In the genomic region with DNA sequence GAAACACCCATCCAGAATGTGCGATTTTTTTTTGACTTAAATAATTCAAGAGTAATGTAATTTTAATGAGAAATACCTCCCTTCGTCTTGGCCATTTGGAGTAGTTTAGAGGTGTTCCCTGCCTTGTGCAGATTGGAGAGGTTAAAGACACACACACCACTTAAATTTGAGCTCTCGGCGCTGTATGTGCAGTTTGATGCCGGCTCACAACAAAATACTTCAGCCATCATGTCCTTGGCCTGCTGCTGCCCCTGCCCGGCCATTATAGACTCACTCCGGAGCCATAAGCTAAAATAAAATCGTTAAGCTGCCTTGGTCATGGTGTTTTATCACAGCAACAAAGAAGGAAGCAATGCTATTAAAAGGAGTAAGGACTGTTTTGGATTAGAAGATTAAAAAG, we compare ENCODE assay signal across 9 mouse cellular contexts. TPM values are rescaled to one million over a fixed set of nuclear protein-coding genes. Genes with fewer than 3 reads are reported as not detected.
DNase-seq lines count a peak whose midpoint lies in the region; ATAC-seq and TF ChIP-seq lines count a peak whose summit lies in the region.
"Had no signal": no experiment of that assay in that cellular context is flagged by ENCODE, and none has a peak within 500 bp of the region (broad histone marks: within the 10 kb centered on the region; RNA-seq: fewer than 3 reads in every experiment).

No protein-coding gene starts in this region.

- peaks cover 46% of the 10 kb centered on the region for H3K79me2 ChIP-seq in myocyte (ENCODE audit: control insufficient read depth, insufficient read depth)

- TF ChIP-seq POLR2A in myocyte (IDR thresholded peaks at IDR 0.05; ENCODE audit: insufficient read length, low read depth), result no peak

- peak overlapping the region; percentile 85 for H3K4me2 ChIP-seq in hindbrain, embryonic 16.5 days (ENCODE audit: low read length)
- H3K4me2 ChIP-seq in myocyte (ENCODE audit: low read depth), result peak overlapping the region; percentile 92

- 50% methylated on average over 8 of the region's 8 CpGs for WGBS in hindbrain, embryonic 16.5 days

- H3K4me1 ChIP-seq in hindbrain, embryonic 16.5 days (ENCODE audit: control insufficient read depth, insufficient read depth, low read depth, low read length), result peaks cover 14% of the 10 kb centered on the region

- peak overlapping the region; percentile 85 for H3K4me3 ChIP-seq in left cerebral cortex, adult 2 months
- peak overlapping the region; percentile 100 for H3K4me3 ChIP-seq in hindbrain, embryonic 16.5 days (ENCODE audit: low read length)
- peak overlapping the region; percentile 51 for H3K4me3 ChIP-seq in myocyte

- no peak for ATAC-seq in hindbrain, embryonic 16.5 days

- intact Hi-C loops in left cerebral cortex, adult 2 months (cut with DNase I), result loop anchor here (5.0 kb wide), 1 partner anchor 256 kb away; no protein-coding TSS in a partner anchor
- intact Hi-C loops in left cerebral cortex, postnatal 25 days (cut with DNase I), result no loop called here

- peaks cover 12% of the 10 kb centered on the region for H3K36me3 ChIP-seq in hindbrain, embryonic 16.5 days (ENCODE audit: control insufficient read depth, insufficient read depth, low read length)
- peaks cover 27% of the 10 kb centered on the region for H3K36me3 ChIP-seq in myocyte (ENCODE audit: control insufficient read depth, insufficient read depth)

- peak overlapping the region; percentile 87 for H3K27ac ChIP-seq in left cerebral cortex, adult 2 months
- no peak overlapping the region; the same call in 1 of the 2 replicates for H3K27ac ChIP-seq in hindbrain, embryonic 16.5 days (ENCODE audit: low read depth, low read length)

- H3K9me3 ChIP-seq in hindbrain, embryonic 16.5 days (ENCODE audit: control insufficient read depth, low read length), result no peaks in the 10 kb centered on the region

- TF ChIP-seq CTCF in left cerebral cortex, adult 2 months (IDR thresholded peaks at IDR 0.05), result no peak

- no peaks in the 10 kb centered on the region for H3K27me3 ChIP-seq in hindbrain, embryonic 16.5 days (replicated peaks; ENCODE audit: control insufficient read depth, insufficient read depth, low read length)
- no peaks in the 10 kb centered on the region for H3K27me3 ChIP-seq in myocyte (ENCODE audit: control insufficient read depth, insufficient read depth, insufficient read length)

- H3ac ChIP-seq in myocyte (ENCODE audit: control insufficient read depth, insufficient read length), result peak overlapping the region; percentile 83

- peak overlapping the region; percentile 83 for H3K9ac ChIP-seq in hindbrain, embryonic 16.5 days (ENCODE audit: low read depth, low read length)

- DNase-seq in left cerebral cortex, adult 2 months (ENCODE audit: extremely low spot score in 1 of 2, low spot score in 2 of 2), result no peak
- no peak for DNase-seq in left cerebral cortex, postnatal 25 days (ENCODE audit: low spot score in 2 of 2)
- DNase-seq in c-Kit-positive CD71-positive TER-119-positive erythroid progenitor cells, embryonic 14.5 days (ENCODE audit: low spot score), result peak; percentile 33
- DNase-seq in layer of hippocampus, adult 9-10 months (ENCODE audit: low spot score), result no peak
- DNase-seq in kidney, postnatal 4 days, result no peak
- no peak for DNase-seq in left cerebral cortex, adult 11 months (ENCODE audit: low spot score)

TF ChIP-seq in myocyte, 11 proteins besides CTCF, POLR2A, EP300 and RAD21:
- TF ChIP-seq E2F4 (IDR thresholded peaks at IDR 0.05; ENCODE audit: insufficient read depth) (no peak), TCF3 (IDR thresholded peaks at IDR 0.05; ENCODE audit: insufficient read length, low read depth) (no peak), MYOG (IDR thresholded peaks at IDR 0.05; ENCODE audit: control insufficient read depth in 1 of 3, insufficient read depth in 1 of 3, insufficient read length in 2 of 3, low read depth in 2 of 3) (no peak), USF1 (IDR thresholded peaks at IDR 0.05; ENCODE audit: low read depth) (no peak), POLR2AphosphoS2 (IDR thresholded peaks at IDR 0.05; ENCODE audit: insufficient read length, low read depth) (no peak), MAX (IDR thresholded peaks at IDR 0.05; ENCODE audit: low read depth) (no peak)

RNA-seq across cellular contexts. Expression of gene Smndc1, which starts 1.0 kb away (rescaled TPM):
- 10 to 100 TPM; 35.1 to 35.8 TPM for total RNA-seq in left cerebral cortex, adult 2 months (2021)
- 10 to 100 TPM; 36.6 to 37.6 TPM for total RNA-seq in left cerebral cortex, postnatal 25 days (2021)
- 26.9 and 29.8 TPM in 2 replicates for polyA plus RNA-seq in hindbrain, embryonic 16.5 days (2015; fragmentation: Nextera tagmentation; extraction: Ambion mirVana)
- polyA plus RNA-seq in myocyte (2012; fragmentation: generic; extraction: Trizol), result 30.8 TPM

RNA-seq across cellular contexts. Expression of gene Gm10197, which starts 19.8 kb away (rescaled TPM):
- not detected for total RNA-seq in left cerebral cortex, adult 2 months (2021)
- total RNA-seq in left cerebral cortex, postnatal 25 days (2021), result not detected
- not detected in 2 replicates for polyA plus RNA-seq in hindbrain, embryonic 16.5 days (2015; fragmentation: Nextera tagmentation; extraction: Ambion mirVana)
- polyA plus RNA-seq in myocyte (2012; fragmentation: generic; extraction: Trizol), result not detected
- total RNA-seq: neutrophil, adult 5-6 weeks had no signal
